Mouse (Mus musculus) adrenal gland, adult 18-20 months (tissue): Measurements from ENCODE around the gene Inpp4a. TPM values are rescaled to one million over a fixed set of nuclear protein-coding genes. Genes with fewer than 3 reads are reported as not detected.

Experiments
- DNase-seq, 2 experiments: peaks; one replicate each; pipeline ENCODE4 v3.0.0; 2021 to 2022; ENCODE audit warnings: low spot score in 2 of 2
- total RNA-seq, 2 experiments: library from RNA; stranded (reverse); gene quantifications; 1 replicate in 1 of 2; 2 replicates in 1 of 2; pipeline ENCODE4 v1.2.3; 2021

Inpp4a gene
- total RNA-seq, 2 experiments from 2014 or later, result 21.4 to 24.6 TPM

GRCm38 (mm10) chr1:37322690-37323089 lies 23.0 kb downstream of the Inpp4a start:
- DNase-seq, result no peak

- DNase-seq, result no peak
Observed at GRCm38 (mm10) chr1:37323208-37323607, 23.5 kb downstream of the Inpp4a start.

GRCm38 (mm10) chr1:37324569-37324968 lies 24.9 kb downstream of the Inpp4a start:
- no peak for DNase-seq

DNA sequence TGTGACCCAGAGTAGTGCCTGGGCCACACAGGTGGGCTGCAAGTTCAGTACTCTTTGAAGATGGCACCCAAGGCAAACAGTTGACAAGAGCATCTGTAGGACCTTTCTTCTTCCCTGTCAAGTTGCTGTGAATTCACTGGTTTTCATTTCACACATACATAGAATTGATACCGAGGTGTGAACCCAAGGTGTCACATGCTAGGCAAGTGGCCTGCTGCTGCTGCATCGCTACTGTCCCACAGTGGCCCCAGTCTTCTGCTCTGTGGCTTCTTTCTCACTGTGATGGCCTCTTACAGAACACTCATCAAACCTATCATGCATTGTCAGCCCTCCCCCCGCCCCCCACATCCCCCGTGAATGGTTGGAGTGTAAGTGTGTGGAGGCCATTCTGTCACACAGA lies 27.6 kb downstream of the Inpp4a start:
- no peak for DNase-seq

- no peak for DNase-seq
Observed at GRCm38 (mm10) chr1:37329132-37329531, 29.5 kb downstream of the Inpp4a start.

- DNase-seq, result no peak
Observed at GRCm38 (mm10) chr1:37329831-37330230, 30.2 kb downstream of the Inpp4a start.

GRCm38 (mm10) chr1:37332756-37333155 lies 33.1 kb downstream of the Inpp4a start:
- no peak for DNase-seq

DNA sequence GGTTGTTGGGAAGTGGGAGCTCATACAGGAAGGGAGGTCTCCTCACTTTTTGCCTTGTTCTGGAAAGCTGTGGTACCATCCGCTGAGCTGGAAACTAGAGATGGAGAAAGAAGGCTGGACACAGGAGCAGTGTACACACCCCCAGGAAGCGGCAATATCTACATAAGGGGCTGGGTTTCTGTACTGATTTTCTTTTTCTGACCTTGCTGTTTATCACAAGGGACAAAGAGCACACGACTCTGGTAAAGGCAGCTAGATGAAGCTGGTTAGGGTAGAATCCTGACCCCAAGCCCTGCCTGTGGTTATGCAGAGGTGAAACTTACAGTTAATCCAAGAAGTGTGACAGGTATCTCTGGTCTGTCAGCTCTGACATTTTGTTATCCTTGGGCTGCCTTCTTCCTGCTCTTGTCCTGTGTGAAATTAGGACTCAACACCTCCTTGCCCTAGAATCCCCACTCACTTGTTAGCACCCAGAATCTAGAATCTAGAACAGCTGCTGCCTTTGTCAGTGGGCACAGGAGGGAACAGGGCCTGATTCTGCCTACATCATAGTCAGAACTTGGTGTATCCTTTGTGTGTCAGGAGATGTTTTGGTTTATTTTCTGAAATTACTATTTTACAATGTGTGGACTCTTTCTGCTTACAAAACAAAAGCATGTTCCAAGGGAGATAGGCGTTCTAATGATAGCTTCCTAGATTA lies 34.2 kb downstream of the Inpp4a start:
- no peak for DNase-seq

DNA sequence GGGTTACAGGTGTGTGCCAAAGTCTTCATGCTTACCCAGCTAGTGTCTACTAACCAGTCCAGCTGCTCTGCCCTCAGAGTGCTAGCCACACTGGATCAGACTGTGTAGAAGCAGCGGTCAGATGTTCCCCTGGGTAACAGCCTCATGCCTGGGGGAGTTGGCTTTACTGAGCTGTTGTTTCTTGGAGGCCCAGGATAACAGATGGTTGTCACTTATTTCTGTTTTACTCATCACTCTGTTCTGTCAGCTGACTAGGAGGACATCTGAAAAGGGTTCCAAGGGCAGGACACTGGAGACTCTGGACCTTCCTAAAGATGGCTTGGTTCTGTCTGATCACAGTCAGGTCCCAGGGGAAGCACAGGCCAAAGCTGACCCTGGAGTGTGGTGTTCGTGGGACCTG lies 36.4 kb downstream of the Inpp4a start:
- DNase-seq, result no peak

DNA sequence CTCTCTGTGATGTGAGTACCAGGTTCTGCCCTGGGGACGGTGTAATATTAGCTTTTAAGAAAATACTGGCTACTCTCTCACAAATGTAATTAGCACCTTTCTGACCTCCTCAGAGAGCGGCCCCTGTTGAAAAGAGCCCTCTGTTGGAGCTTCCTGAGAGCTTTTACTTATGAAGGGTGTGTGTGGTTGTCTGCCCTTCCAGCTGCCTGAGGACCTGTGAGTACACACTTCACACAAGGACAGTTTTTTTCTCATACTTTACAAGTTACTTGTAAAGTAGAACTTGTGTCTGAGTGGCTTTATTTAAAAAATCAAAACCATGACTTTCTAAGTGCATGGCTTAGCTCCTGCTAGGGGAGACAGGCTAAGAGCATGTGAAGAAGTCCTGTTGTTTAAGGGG lies 37.1 kb downstream of the Inpp4a start:
- DNase-seq, result no peak

- no peak for DNase-seq
Observed at GRCm38 (mm10) chr1:37337273-37337672, 37.6 kb downstream of the Inpp4a start.

- no peak for DNase-seq
Observed at GRCm38 (mm10) chr1:37339144-37339543, 39.5 kb downstream of the Inpp4a start.

GRCm38 (mm10) chr1:37341347-37341746 lies 41.7 kb downstream of the Inpp4a start:
- no peak for DNase-seq

GRCm38 (mm10) chr1:37341914-37342313 lies 42.2 kb downstream of the Inpp4a start:
- no peak for DNase-seq

DNA sequence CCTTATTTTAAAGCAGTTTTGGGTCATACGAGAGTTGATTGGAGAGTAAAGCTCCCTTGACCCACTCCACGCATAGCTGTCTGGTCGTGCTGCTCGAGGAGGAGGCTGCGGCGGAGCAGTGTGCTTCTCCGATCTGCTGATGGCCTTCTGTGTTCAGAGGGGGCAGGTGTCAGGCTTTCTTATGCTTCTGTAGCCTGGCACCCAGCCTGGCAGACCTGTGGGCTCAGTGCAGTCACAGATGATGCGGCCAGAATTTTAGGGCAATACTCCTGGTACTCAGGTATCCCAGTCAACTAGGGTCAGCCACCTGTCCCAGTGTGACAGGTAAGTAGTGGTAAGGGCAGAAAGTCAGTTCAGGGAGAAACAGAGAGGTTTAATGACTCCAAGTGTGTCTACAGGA lies 42.9 kb downstream of the Inpp4a start:
- no peak for DNase-seq

DNA sequence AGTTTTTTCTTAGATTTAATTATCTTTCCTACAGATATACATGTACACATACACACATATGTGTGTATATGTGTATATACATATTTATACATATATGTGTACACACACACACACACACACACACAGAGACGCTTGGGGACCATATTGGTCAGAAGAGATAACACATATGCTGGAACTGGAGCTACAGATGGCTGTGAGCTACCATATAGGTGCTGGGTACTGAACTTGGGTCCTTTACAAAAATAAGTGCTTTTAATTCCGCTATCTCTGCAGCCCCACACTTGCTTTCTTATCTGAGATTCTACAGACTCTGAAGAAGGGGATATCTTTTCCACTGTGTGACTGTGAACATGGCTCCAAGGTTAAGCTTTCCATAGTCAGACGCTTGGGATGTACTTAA lies 43.6 kb downstream of the Inpp4a start:
- no peak for DNase-seq

GRCm38 (mm10) chr1:37344223-37344916 lies 44.7 kb downstream of the Inpp4a start:
- no peak for DNase-seq

- no peak for DNase-seq
Observed at GRCm38 (mm10) chr1:37347361-37348080, 47.9 kb downstream of the Inpp4a start.

DNA sequence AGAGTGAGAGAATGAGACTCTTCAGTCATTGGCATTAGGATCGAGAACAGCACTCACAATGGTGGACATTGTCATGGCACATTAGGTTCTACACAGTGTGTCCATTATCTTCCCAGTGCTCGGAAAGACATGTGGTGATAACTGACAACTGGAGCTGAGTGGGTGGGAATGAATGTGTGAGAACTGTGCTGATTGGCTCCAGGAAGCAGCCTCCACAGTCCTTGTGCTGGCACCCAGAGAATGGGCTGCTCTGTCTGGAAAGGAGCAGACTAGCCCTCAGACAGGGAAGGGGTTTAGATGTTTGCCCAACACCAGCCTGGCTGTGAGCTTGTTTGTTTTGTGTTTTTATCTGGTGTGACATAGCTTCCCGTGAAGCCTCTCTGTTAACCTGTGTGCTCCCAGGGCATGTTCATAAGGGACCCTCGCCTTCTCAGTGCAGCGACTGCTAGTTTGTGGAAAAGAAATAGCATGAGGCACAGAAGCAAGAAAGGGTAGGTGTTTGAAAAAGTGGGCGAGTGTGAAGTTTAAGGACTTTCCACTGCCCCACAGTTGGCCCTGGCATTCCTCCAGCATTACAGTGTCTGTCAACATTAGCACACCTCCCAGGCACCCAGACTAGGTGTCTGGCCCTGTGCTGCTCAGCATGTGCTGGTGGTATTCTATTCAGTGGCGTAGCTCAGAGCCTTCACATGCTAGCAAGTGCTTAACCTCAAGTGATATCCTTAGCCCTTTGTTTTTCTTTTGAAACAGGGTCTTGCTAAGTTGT lies 51.4 kb downstream of the Inpp4a start:
- no peak for DNase-seq

- DNase-seq, result no peak
Observed at GRCm38 (mm10) chr1:37351961-37352360, 52.3 kb downstream of the Inpp4a start.

- DNase-seq, result no peak
Observed at GRCm38 (mm10) chr1:37353456-37353855, 53.8 kb downstream of the Inpp4a start.
